Comparison of ENCODE assay signal across 13 mouse cellular contexts in the genomic region with DNA sequence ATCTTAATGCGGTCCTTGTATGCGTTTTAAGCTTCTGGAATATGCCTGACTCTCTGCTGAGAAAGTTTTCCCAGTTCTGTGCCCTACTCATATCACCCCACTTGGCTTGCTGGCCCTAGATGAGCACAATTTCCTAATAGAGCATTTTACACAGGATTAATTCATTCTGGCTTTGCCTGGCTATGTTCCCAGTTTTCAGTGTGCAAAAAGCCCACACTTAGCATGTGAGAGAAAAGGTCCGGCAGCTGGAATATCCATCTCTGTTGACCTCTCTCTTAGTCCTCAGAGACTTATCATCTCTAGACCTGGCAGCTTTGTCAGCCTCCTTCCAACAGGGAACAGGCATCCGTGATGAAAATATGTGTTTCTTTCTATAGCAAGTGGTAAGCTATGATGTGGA.
DNase-seq lines count a peak whose midpoint lies in the region; ATAC-seq lines count a peak whose summit lies in the region.
"Had no signal": no experiment of that assay in that cellular context is flagged by ENCODE, and none has a peak within 500 bp of the region (broad histone marks: within the 10 kb centered on the region; RNA-seq: fewer than 3 reads in every experiment).

No protein-coding gene starts in this region.

- H3K4me3 ChIP-seq in hindbrain, embryonic 12.5 days: no peak overlapping the region
- H3K4me3 ChIP-seq in hindbrain, embryonic 11.5 days (ENCODE audit: low read depth, low read length): no peak overlapping the region
- H3K4me3 ChIP-seq in lung, embryonic 16.5 days (ENCODE audit: low read length): no peak overlapping the region
- H3K4me3 ChIP-seq: liver, embryonic 13.5 days had no signal

- H3K4me2 ChIP-seq in hindbrain, embryonic 12.5 days (replicated peaks): no peak overlapping the region
- H3K4me2 ChIP-seq in hindbrain, embryonic 11.5 days (replicated peaks; ENCODE audit: low read depth, low read length): no peak overlapping the region
- H3K4me2 ChIP-seq in lung, embryonic 16.5 days (ENCODE audit: low read depth, low read length): no peak overlapping the region
- H3K4me2 ChIP-seq: liver, embryonic 13.5 days had no signal

- 0 out of 2 replicates have a peak, but pooled peaks have one; percentile 22 for ATAC-seq in hindbrain, embryonic 12.5 days (ENCODE audit: low FRiP score)
- ATAC-seq in hindbrain, embryonic 11.5 days (ENCODE audit: low FRiP score): no peak
- ATAC-seq in lung, embryonic 16.5 days (ENCODE audit: low read depth): peak; percentile 70
- ATAC-seq: CD4-positive, CD25-positive, alpha-beta regulatory T cell, adult 4 months had no signal

- no peaks in the 10 kb centered on the region for H3K36me3 ChIP-seq in hindbrain, embryonic 12.5 days
- H3K36me3 ChIP-seq in hindbrain, embryonic 11.5 days (ENCODE audit: control insufficient read depth, insufficient read depth, low read length): no peaks in the 10 kb centered on the region
- H3K36me3 ChIP-seq in lung, embryonic 16.5 days (ENCODE audit: control insufficient read depth, insufficient read depth, low read length): no peaks in the 10 kb centered on the region
- H3K36me3 ChIP-seq: liver, embryonic 13.5 days had no signal

- H3K9me3 ChIP-seq in hindbrain, embryonic 12.5 days (replicated peaks): no peaks in the 10 kb centered on the region
- H3K9me3 ChIP-seq in hindbrain, embryonic 11.5 days (ENCODE audit: control insufficient read depth, low read length): no peaks in the 10 kb centered on the region
- no peaks in the 10 kb centered on the region for H3K9me3 ChIP-seq in lung, embryonic 16.5 days (ENCODE audit: control insufficient read depth, low read length)
- H3K9me3 ChIP-seq: liver, embryonic 13.5 days had no signal

- WGBS in hindbrain, embryonic 12.5 days: 65% methylated on average over 4 of the region's 4 CpGs
- WGBS in hindbrain, embryonic 11.5 days: 85% methylated on average over 4 of the region's 4 CpGs
- WGBS in lung, embryonic 16.5 days: 44% methylated on average over 4 of the region's 4 CpGs

- H3K4me1 ChIP-seq in hindbrain, embryonic 12.5 days: peaks cover 11% of the 10 kb centered on the region
- peaks cover 2% of the 10 kb centered on the region; the same call in 1 of the 2 replicates for H3K4me1 ChIP-seq in hindbrain, embryonic 11.5 days (replicated peaks; ENCODE audit: control insufficient read depth, insufficient read depth, low read length)
- 0 out of 2 replicates have a peak, but pooled peaks cover 3% of the 10 kb centered on the region for H3K4me1 ChIP-seq in lung, embryonic 16.5 days (replicated peaks; ENCODE audit: control insufficient read depth, insufficient read depth, low read length)
- H3K4me1 ChIP-seq: liver, embryonic 13.5 days had no signal

- no peaks in the 10 kb centered on the region for H3K27me3 ChIP-seq in hindbrain, embryonic 12.5 days
- H3K27me3 ChIP-seq in hindbrain, embryonic 11.5 days (ENCODE audit: control insufficient read depth, insufficient read depth, low read length): no peaks in the 10 kb centered on the region
- no peaks in the 10 kb centered on the region for H3K27me3 ChIP-seq in lung, embryonic 16.5 days (ENCODE audit: control insufficient read depth, insufficient read depth, low read depth, low read length)
- H3K27me3 ChIP-seq: liver, embryonic 13.5 days had no signal

- H3K27ac ChIP-seq in hindbrain, embryonic 12.5 days: no peak overlapping the region
- no peak overlapping the region for H3K27ac ChIP-seq in hindbrain, embryonic 11.5 days (ENCODE audit: low read depth, low read length)
- H3K27ac ChIP-seq in lung, embryonic 16.5 days (ENCODE audit: low read length): no peak overlapping the region
- H3K27ac ChIP-seq: liver, embryonic 13.5 days; stomach, postnatal 0 days had no signal

- no peak for DNase-seq in hindbrain, embryonic 11.5 days (ENCODE audit: low spot score)
- DNase-seq in Muller cell, postnatal 12 days (ENCODE audit: inconsistent ontology term): peak; percentile 36
- DNase-seq in adipocyte (ENCODE audit: low spot score): peak; percentile 6
- DNase-seq in spleen, postnatal 4 days (ENCODE audit: low spot score in 2 of 2): no peak
- no peak for DNase-seq in layer of hippocampus, adult 11-12 months (ENCODE audit: low spot score)
- DNase-seq: cerebellum, adult 9-10 months; layer of hippocampus, adult 9-11 months; liver, embryonic 13.5 days; thymus, postnatal 36 days had no signal

- no peak overlapping the region for H3K9ac ChIP-seq in hindbrain, embryonic 12.5 days
- no peak overlapping the region for H3K9ac ChIP-seq in hindbrain, embryonic 11.5 days (ENCODE audit: low read depth, low read length)
- H3K9ac ChIP-seq in lung, embryonic 16.5 days (ENCODE audit: low read length): no peak overlapping the region
- H3K9ac ChIP-seq: liver, embryonic 13.5 days had no signal

Comparison
In these comparisons a context has a peak if more than half of its experiments do, and no peak if none do; other contexts are left out.
1. DNase-seq: peak in Muller cell, postnatal 12 days (single experiment) and adipocyte (single experiment); none in hindbrain, embryonic 11.5 days (single experiment), spleen, postnatal 4 days (0 of 2) and layer of hippocampus, adult 11-12 months (single experiment).